Mouse (Mus musculus) inflammation-experienced regulatory T-cells, adult 6 months (primary cell): ENCODE measurements around the gene Clca3a2. TPM values are rescaled to one million over a fixed set of nuclear protein-coding genes. Genes with fewer than 3 reads are reported as not detected.
"Not testable (repeated sequence)": the region's sequence is repeated elsewhere in the genome, so short reads cannot be mapped to it uniquely, and the experiment has no call there.

Experiments
- ATAC-seq: one replicate; pipeline ENCODE4 v1.8.0; 2017
- polyA plus RNA-seq, 3 experiments: library from polyadenylated mRNA; unstranded; fragments of 100-300 nt; shearing (Covaris generic); gene quantifications; one replicate each; pipeline ENCODE4 v1.2.1; 2017

The Clca3a2 gene
- not detected for polyA plus RNA-seq

- not testable (repeated sequence) for ATAC-seq
These were observed at the start of gene Clca3a2 for GRCm38 (mm10) chr3:144819219-144819618. TSS of gene Clca3a2 (minus strand) at chr3:144819494.

- ATAC-seq = no peak
These were observed 30.3 kb upstream of the Clca3a2 start for GRCm38 (mm10) chr3:144849584-144849983.

- not testable (repeated sequence) for ATAC-seq
These were observed 29.8 kb upstream of the Clca3a2 start, which contains the start of gene Clca3b for GRCm38 (mm10) chr3:144849014-144849556. TSS of gene Clca3b (minus strand) at chr3:144849357.

GRCm38 (mm10) chr3:144827257-144827656, 8.0 kb upstream of the Clca3a2 start:
- no peak for ATAC-seq

- peak; percentile 58 for ATAC-seq
These were observed 5.9 kb upstream of the Clca3a2 start for GRCm38 (mm10) chr3:144825151-144825550.

- ATAC-seq = no peak
These were observed 4.0 kb upstream of the Clca3a2 start for GRCm38 (mm10) chr3:144823331-144823730.

GRCm38 (mm10) chr3:144820632-144821031, 1.3 kb upstream of the Clca3a2 start:
- no peak for ATAC-seq

GRCm38 (mm10) chr3:144813336-144813735, 6.0 kb downstream of the Clca3a2 start:
- ATAC-seq = not testable (repeated sequence)

GRCm38 (mm10) chr3:144811821-144812220, 7.5 kb downstream of the Clca3a2 start:
- ATAC-seq = no peak

GRCm38 (mm10) chr3:144808153-144808925, 11.0 kb downstream of the Clca3a2 start:
- not testable (repeated sequence) for ATAC-seq

- not testable (repeated sequence) for ATAC-seq
These were observed 12.7 kb downstream of the Clca3a2 start for GRCm38 (mm10) chr3:144806626-144807025.

GRCm38 (mm10) chr3:144801861-144802260, 17.4 kb downstream of the Clca3a2 start:
- ATAC-seq = no peak

GRCm38 (mm10) chr3:144785181-144786148, 33.8 kb downstream of the Clca3a2 start:
- ATAC-seq = no peak

GRCm38 (mm10) chr3:144765161-144765560, 54.1 kb downstream of the Clca3a2 start:
- ATAC-seq = no peak

GRCm38 (mm10) chr3:144761454-144761853, 57.8 kb downstream of the Clca3a2 start:
- no peak for ATAC-seq

- ATAC-seq = no peak
These were observed 58.5 kb downstream of the Clca3a2 start, which contains the start of gene Clca3a1 for GRCm38 (mm10) chr3:144760592-144761309. TSS of gene Clca3a1 (minus strand) at chr3:144760977.

GRCm38 (mm10) chr3:144759719-144760118, 59.6 kb downstream of the Clca3a2 start:
- ATAC-seq = no peak

- not testable (repeated sequence) for ATAC-seq
These were observed 63.2 kb downstream of the Clca3a2 start for GRCm38 (mm10) chr3:144756103-144756502.

GRCm38 (mm10) chr3:144753120-144753519, 66.2 kb downstream of the Clca3a2 start:
- no peak for ATAC-seq

- not testable (repeated sequence) for ATAC-seq
These were observed 70.0 kb downstream of the Clca3a2 start for GRCm38 (mm10) chr3:144749062-144749963.

- ATAC-seq = not testable (repeated sequence)
These were observed 71.6 kb downstream of the Clca3a2 start for GRCm38 (mm10) chr3:144747706-144748105.
